Mouse (Mus musculus) urinary bladder, postnatal 0 days (tissue): ENCODE results near the gene Psme2. TPM values are rescaled to one million over a fixed set of nuclear protein-coding genes. Genes with fewer than 3 reads are reported as not detected.

Source experiments
- polyA plus RNA-seq: library from polyadenylated mRNA; unstranded; fragments of >200 nt; fragmentation: Nextera tagmentation; extraction: Ambion mirVana; gene quantifications from 2 replicates; pipeline ENCODE4 v1.2.1, GENCODE M21; 2015

Gene Psme2
- 218 and 249 TPM in 2 replicates for polyA plus RNA-seq

DNA sequence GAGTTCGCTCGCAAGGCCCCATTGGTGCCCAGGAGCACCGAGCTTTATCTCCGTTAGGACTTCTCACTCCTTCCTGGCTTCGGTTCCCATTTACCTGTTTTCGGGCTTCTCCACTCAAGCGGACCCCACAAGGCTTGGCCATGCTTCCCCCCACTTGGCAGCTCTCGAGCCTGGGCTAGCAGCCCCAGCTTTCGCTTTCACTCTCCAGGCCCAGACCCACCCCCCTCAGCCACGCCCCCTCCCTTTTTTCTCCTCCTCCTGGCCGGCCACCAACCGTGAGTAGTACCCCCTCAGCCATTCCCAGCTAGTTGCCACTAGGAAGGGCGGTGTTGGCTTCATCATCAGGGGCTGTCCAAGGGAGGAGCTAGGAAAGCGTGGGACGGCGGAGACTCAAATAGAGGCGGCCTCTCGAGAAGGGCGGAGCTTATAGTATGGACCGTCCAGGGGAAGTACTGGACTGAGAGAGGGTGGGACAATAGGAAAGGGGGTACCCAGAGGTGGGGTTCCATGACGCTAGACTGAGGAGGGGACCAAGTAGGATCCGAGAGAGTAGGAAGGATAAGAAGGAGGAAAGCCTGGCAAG is at the start of gene Psme2:
Psme2 (minus strand) TSS at position 366 of the 583 bp plus-strand sequence.

DNA sequence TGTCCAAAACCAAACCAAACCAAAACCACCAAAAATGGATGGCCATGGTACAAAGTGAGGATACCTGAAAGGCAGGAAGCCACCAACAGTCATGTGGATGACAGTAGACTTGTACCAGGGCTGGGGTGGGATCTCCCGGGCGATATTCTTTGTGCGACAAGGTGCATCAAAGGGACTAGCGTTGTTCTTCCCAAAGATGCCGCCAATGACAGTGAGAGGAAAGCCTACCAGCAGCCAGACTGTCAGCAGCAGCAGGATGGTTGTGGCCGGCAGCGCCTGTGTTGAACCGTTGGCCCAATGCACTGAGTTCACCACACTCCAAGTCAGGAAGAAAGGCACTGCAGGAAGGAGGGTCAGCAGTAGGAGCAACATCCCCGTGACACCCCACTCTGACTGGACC is 46.9 kb upstream of the Psme2 start, which contains the start of gene Gm49378:
Gm49378 (minus strand) TSS at position 101 of the 400 bp plus-strand sequence.

GRCm38 (mm10) chr14:55635523-55636007 is 44.7 kb upstream of the Psme2 start, which contains the start of gene Ipo4:
Ipo4 (minus strand) TSS chr14:55635957.

GRCm38 (mm10) chr14:55617822-55618221 is 26.9 kb upstream of the Psme2 start, which contains the start of gene Rec8:
Rec8 (plus strand) TSS chr14:55618037.

GRCm38 (mm10) chr14:55603271-55603632 is 12.3 kb upstream of the Psme2 start, which contains the start of gene Irf9:
Irf9 (plus strand) TSS chr14:55603571.

GRCm38 (mm10) chr14:55591331-55591891 is 498 bp upstream of the Psme2 start, which contains the start of gene Rnf31:
Rnf31 (plus strand) TSS chr14:55591708.

DNA sequence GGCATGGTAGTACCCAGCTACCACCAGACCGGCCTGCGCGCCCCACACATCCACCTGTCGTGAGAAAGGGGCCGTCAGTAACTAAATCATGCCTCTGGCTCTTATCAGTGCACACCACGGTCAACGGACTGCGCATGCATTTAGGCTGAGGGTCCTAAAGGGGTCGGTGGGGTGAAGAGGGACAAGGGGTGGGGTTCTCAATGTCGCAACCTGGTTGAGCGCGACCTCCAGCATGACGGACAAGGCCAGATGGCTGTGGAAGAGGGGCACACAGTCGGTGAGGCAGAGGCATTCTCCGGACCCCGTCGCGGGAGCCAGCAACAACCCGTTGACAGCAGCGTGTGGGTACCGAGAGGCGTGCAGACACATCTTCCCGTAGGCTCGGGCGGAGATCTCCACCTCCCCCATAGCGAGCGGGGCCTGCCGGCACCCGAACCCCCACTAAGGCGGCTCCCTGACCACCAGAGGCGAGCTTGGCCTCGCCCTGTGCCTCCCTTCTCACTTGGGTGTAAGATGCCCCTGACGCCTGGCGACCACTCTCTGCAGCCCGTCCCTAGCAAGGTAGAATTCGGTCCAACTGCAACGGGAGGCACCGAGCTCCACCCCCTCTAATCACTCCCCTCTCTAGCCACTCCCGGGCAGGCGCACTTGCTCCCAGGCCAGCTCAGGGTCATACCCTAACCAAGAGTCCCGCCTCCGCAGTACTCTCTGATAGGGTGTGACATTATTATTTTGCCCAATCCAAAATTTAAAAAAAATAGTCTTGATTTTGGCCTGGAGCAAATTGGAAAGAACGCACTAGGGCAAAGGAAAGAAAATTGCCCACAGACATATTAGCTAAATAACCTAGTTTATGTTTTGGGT is 6.0 kb downstream of the Psme2 start, which contains the start of gene Emc9:
Emc9 (minus strand) TSS at position 601 of the 864 bp plus-strand sequence.

DNA sequence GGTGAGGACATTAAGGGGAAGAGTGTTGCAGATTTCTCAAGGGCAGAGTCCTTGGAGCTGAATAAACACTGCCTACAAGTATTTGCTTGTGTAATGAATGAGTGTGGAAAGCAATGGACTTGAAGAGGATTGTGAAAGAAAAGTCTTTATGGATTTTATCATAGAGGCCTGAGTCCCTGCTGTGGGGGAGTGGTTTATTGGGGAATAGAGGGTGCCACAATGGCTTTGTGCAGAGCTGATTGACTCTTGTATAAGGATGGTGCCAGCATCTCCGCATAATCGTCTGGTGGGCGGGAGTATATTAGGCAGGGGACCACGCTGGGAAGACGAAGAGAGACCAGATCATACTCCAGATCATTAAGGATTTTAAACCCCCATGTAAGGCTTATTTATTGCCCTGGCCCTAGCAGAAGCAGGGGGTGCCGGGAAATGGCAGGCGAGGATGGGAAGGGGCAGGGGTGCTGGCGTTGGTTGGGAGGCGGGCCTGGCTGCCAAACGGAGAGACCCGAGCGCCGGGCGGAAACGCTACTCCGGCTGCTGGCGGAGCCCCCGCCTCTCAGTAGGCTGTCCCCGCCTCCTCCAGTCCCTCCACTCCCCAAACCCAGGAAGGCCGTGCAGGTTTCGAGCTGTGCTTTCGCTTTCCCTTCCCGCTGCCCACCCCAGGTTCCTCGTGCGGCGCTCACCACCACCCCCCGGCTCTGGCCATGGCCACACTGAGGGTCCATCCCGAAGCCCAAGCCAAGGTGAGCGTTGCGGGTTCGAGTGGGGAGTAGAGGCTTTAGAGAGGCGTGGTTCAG is 12.8 kb downstream of the Psme2 start, which contains the start of gene Psme1:
Psme1 (plus strand) TSS at position 253 of the 797 bp plus-strand sequence.

DNA sequence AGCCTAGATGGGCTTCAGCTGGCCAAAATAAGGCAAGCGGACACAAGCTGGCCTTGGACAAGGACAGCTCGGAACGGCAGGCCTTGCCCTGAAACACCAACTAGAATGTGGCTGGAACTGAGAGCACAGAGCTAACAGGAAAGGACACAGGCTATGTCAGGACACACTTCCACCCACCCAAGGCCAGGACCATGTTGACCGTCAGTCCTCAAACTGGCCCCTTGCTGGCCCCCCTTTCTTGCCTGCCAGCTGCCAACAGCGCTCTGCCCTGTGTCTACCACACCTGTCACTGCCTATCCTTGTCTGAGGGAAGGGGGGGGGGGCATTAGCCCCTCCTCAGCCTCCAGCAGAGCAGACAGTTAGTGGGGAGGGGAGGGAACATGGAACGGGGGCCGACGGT is 15.6 kb downstream of the Psme2 start, which contains the start of gene Fitm1:
Fitm1 (plus strand) TSS at position 316 of the 400 bp plus-strand sequence.

DNA sequence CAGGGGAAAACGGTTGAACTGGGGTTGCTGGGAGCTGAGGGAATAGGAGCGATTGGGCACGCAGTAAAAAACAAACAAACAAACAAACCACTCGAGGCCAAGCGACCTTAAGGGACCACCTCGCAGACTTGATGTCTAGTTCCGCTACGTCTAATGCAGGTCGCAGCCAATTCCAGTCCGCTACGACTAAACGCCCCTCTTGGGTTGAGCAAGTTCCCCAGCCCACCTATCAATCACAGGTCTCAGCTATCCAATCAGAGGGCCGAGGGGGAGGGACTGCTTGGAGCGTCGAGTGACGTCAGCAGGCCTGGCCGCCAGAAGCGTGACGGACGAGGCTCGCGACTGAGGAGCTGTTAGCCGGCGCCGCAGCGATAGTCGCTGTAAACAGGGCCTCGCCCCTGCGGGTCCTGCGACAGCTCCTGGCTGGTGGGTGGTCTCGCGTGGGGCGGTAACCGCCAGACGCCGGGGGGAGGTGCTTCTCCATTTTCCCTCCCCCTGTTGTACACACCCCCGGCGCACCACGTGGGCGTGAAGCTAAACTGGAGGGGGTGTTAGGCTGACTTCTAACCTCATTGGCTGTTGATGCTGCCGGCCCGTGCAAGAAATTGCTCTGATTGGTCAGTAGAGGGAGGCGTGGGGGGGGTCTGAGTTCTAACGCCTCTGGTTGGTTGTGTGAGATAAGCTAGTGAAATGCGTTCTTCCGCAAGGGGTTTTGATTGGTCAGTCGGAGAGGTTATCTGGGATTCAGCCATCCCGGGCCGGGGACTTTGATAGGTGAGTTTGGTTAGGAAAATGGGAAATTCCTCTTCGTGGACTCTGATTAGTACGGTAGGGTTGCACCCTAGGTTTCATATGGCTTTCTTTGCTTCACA is 30.5 kb downstream of the Psme2 start, which contains the start of gene A730061H03Rik:
A730061H03Rik (minus strand) TSS at position 205 of the 872 bp plus-strand sequence.

GRCm38 (mm10) chr14:55559799-55560201 is 31.1 kb downstream of the Psme2 start, which contains the start of gene Dcaf11:
Dcaf11 (plus strand) TSS chr14:55560006.

GRCm38 (mm10) chr14:55540067-55540786 is 50.7 kb downstream of the Psme2 start, which contains the start of gene Pck2:
Pck2 (plus strand) TSS chr14:55540266.

Other genes starting within 250 kb of the Psme2 start
- gene Dhrs4, start 112.4 kb downstream of the Psme2 start, polyA plus RNA-seq = 52.0 and 53.1 TPM in 2 replicates
- 0.22 and 0.35 TPM in 2 replicates for gene Carmil3, start 100.5 kb downstream of the Psme2 start, polyA plus RNA-seq
- 1.8 and 1.9 TPM in 2 replicates for gene Cpne6, start 80.7 kb downstream of the Psme2 start, polyA plus RNA-seq
- not detected in 2 replicates for gene Nrl, start 66.1 kb downstream of the Psme2 start, polyA plus RNA-seq
- gene Pck2, start 50.8 kb downstream of the Psme2 start, polyA plus RNA-seq = 41.2 and 47.1 TPM in 2 replicates
- gene Dcaf11, start 31.1 kb downstream of the Psme2 start, polyA plus RNA-seq = 55.6 and 63.3 TPM in 2 replicates
- gene A730061H03Rik, start 30.7 kb downstream of the Psme2 start, polyA plus RNA-seq = 0.51 and 1.1 TPM in 2 replicates
- gene Fitm1, start 15.5 kb downstream of the Psme2 start, polyA plus RNA-seq = 0.26 TPM in 1 of 2 replicates, not detected in the other
- 104 and 112 TPM in 2 replicates for gene Psme1, start 13.0 kb downstream of the Psme2 start, polyA plus RNA-seq
- 6.7 and 6.8 TPM in 2 replicates for gene Emc9, start 5.8 kb downstream of the Psme2 start, polyA plus RNA-seq
- gene Rnf31, start 595 bp upstream of the Psme2 start, polyA plus RNA-seq = 11.0 and 13.6 TPM in 2 replicates
- 17.2 and 21.2 TPM in 2 replicates for gene Irf9, start 12.5 kb upstream of the Psme2 start, polyA plus RNA-seq
- 1.3 and 1.9 TPM in 2 replicates for gene Rec8, start 26.9 kb upstream of the Psme2 start, polyA plus RNA-seq
- 60.2 and 63.0 TPM in 2 replicates for gene Ipo4, start 44.8 kb upstream of the Psme2 start, polyA plus RNA-seq
- gene Gm49378, start 46.8 kb upstream of the Psme2 start, polyA plus RNA-seq = 0.56 and 1.4 TPM in 2 replicates
- gene Tm9sf1, start 52.7 kb upstream of the Psme2 start, polyA plus RNA-seq = 68.6 and 69.9 TPM in 2 replicates
- gene Tssk4, start 59.1 kb upstream of the Psme2 start, polyA plus RNA-seq = 0.26 and 0.35 TPM in 2 replicates
- 35.8 and 39.5 TPM in 2 replicates for gene Mdp1, start 69.4 kb upstream of the Psme2 start, polyA plus RNA-seq
- 32.0 and 33.0 TPM in 2 replicates for gene Gmpr2, start 80.8 kb upstream of the Psme2 start, polyA plus RNA-seq
- 388 and 415 TPM in 2 replicates for gene Nedd8, start 81.0 kb upstream of the Psme2 start, polyA plus RNA-seq
- 13.9 and 15.5 TPM in 2 replicates for gene Tinf2, start 90.7 kb upstream of the Psme2 start, polyA plus RNA-seq
- 7.4 and 9.2 TPM in 2 replicates for gene Tgm1, start 122.8 kb upstream of the Psme2 start, polyA plus RNA-seq
- gene Rabggta, start 131.2 kb upstream of the Psme2 start, polyA plus RNA-seq = 17.3 and 20.5 TPM in 2 replicates
- 60.6 and 62.9 TPM in 2 replicates for gene Dhrs1, start 154.6 kb upstream of the Psme2 start, polyA plus RNA-seq
- gene Nop9, start 154.6 kb upstream of the Psme2 start, polyA plus RNA-seq = 18.6 TPM in 2 replicates
- 0.13 and 0.18 TPM in 2 replicates for gene Cideb, start 167.3 kb upstream of the Psme2 start, polyA plus RNA-seq
- 0.29 and 0.39 TPM in 2 replicates for gene Ltb4r2, start 170.3 kb upstream of the Psme2 start, polyA plus RNA-seq
- 0.76 and 6.9 TPM in 2 replicates for gene Ltb4r1, start 174.8 kb upstream of the Psme2 start, polyA plus RNA-seq
- 2.3 and 2.7 TPM in 2 replicates for gene Adcy4, start 193.0 kb upstream of the Psme2 start, polyA plus RNA-seq
- gene Ripk3, start 197.8 kb upstream of the Psme2 start, polyA plus RNA-seq = 19.1 and 19.2 TPM in 2 replicates
- 22.3 and 22.5 TPM in 2 replicates for gene Nfatc4, start 232.0 kb upstream of the Psme2 start, polyA plus RNA-seq